Mouse (Mus musculus) thymus, adult 2 months (tissue): Measurements from ENCODE around the gene Arhgap22. TPM values are rescaled to one million over a fixed set of nuclear protein-coding genes. Genes with fewer than 3 reads are reported as not detected.
A peak's percentile ranks its signal among the peaks of the same experiment; 100 is the strongest.

ENCODE experiments used
- DNase-seq: peaks from one replicate; pipeline ENCODE4 v3.0.0; 2021
- H3K27ac ChIP-seq: fragments of 200-500 bp; 2 replicates; pipeline ENCODE4 v1.5.1; 2012; ENCODE audit warnings: low read length, control low read depth; ENCODE audit not compliant: control insufficient read depth, insufficient read depth
- H3K27me3 ChIP-seq: fragments of 200-500 bp; 2 replicates; pipeline ENCODE4 v1.6.1; 2012; ENCODE audit warnings: mild to moderate bottlenecking, low read length, moderate library complexity, mixed read lengths; ENCODE audit not compliant: control insufficient read depth, insufficient read depth
- H3K36me3 ChIP-seq: fragments of 200-500 bp; 2 replicates; pipeline ENCODE4 v1.6.1; 2012; ENCODE audit warnings: mild to moderate bottlenecking, low read length, moderate library complexity; ENCODE audit not compliant: control insufficient read depth, insufficient read depth
- H3K4me1 ChIP-seq: fragments of 200-500 bp; replicated peaks from 2 replicates; pipeline ENCODE4 v1.6.1; 2012; ENCODE audit warnings: low read length; ENCODE audit not compliant: control insufficient read depth, insufficient read depth
- H3K4me3 ChIP-seq: fragments of 200-500 bp; 2 replicates; pipeline ENCODE4 v1.5.1; 2012; ENCODE audit warnings: mild to moderate bottlenecking, low read length, control low read depth, moderate library complexity; ENCODE audit not compliant: control insufficient read depth, insufficient read depth
- CTCF ChIP-seq: fragments of 200-500 bp; IDR thresholded peaks from 2 replicates; pipeline ENCODE4 v1.5.1; 2012; ENCODE audit warnings: mild to moderate bottlenecking, control low read depth, low read length, moderate library complexity, borderline replicate concordance; ENCODE audit not compliant: control insufficient read depth, poor library complexity, insufficient read depth; ENCODE audit errors: extremely low read depth
- POLR2A ChIP-seq: fragments of 200-500 bp; IDR thresholded peaks from 2 replicates; pipeline ENCODE4 v1.6.1; 2012; ENCODE audit warnings: mild to moderate bottlenecking, low read length, control low read depth, moderate library complexity; ENCODE audit not compliant: control insufficient read depth, poor library complexity, insufficient read depth; ENCODE audit errors: extremely low read depth
- WGBS: fragments of 180-500 bp; shearing (Covaris S2); methylation state at CpG from one replicate; pipeline ENCODE4 v1.1.7; 2018; 5-methylcytosine and 5-hydroxymethylcytosine counted together
- polyA plus RNA-seq: library from polyadenylated mRNA; depleted of rRNA; stranded (reverse); fragments of >200 nt; gene quantifications from 2 replicates; pipeline ENCODE4 v1.2.3, GENCODE M21; 2012

Gene Arhgap22
- polyA plus RNA-seq, 1 experiment, result 16.2 TPM

GRCm38 (mm10) chr14:33310719-33311118, 96.9 kb downstream of the Arhgap22 start:
- H3K27ac ChIP-seq, result no peak overlapping the region
- H3K27me3 ChIP-seq, result no peaks in the 10 kb centered on the region
- TF ChIP-seq CTCF, result no peak
- no peak overlapping the region for H3K4me3 ChIP-seq
- 74% methylated on average over 4 of the region's 4 CpGs for WGBS
- H3K36me3 ChIP-seq, result no peaks in the 10 kb centered on the region
- H3K4me1 ChIP-seq, result no peaks in the 10 kb centered on the region
- DNase-seq, result no peak

GRCm38 (mm10) chr14:33312309-33312708, 98.5 kb downstream of the Arhgap22 start:
- TF ChIP-seq POLR2A (no peak), CTCF (no peak)
- Histone ChIP-seq H3K36me3 (no peaks in the 10 kb centered on the region), H3K27me3 (no peaks in the 10 kb centered on the region; the same call in 1 of the 2 replicates), H3K4me1 (no peaks in the 10 kb centered on the region), H3K27ac (no peak overlapping the region), H3K4me3 (no peak overlapping the region)
- WGBS, result 86% methylated on average over 4 of the region's 4 CpGs
- DNase-seq, result no peak

GRCm38 (mm10) chr14:33313624-33314023, 99.8 kb downstream of the Arhgap22 start:
- TF ChIP-seq CTCF, result peak; percentile 70; the same call in 1 of the 2 replicates
- TF ChIP-seq POLR2A, result no peak
- 1% methylated on average over 4 of the region's 4 CpGs for WGBS
- no peaks in the 10 kb centered on the region for H3K4me1 ChIP-seq
- no peak overlapping the region for H3K4me3 ChIP-seq
- H3K27ac ChIP-seq, result no peak overlapping the region
- no peaks in the 10 kb centered on the region; the same call in 1 of the 2 replicates for H3K27me3 ChIP-seq
- H3K36me3 ChIP-seq, result no peaks in the 10 kb centered on the region
- DNase-seq, result peak; percentile 55

GRCm38 (mm10) chr14:33314160-33314559, 100.3 kb downstream of the Arhgap22 start:
- Histone ChIP-seq H3K4me1 (no peaks in the 10 kb centered on the region), H3K27me3 (no peaks in the 10 kb centered on the region; the same call in 1 of the 2 replicates), H3K4me3 (no peak overlapping the region), H3K27ac (no peak overlapping the region), H3K36me3 (no peaks in the 10 kb centered on the region)
- 67% methylated on average over 7 of the region's 7 CpGs for WGBS
- TF ChIP-seq CTCF (no peak), POLR2A (no peak)
- DNase-seq, result no peak

GRCm38 (mm10) chr14:33315111-33315510, 101.3 kb downstream of the Arhgap22 start:
- no peak for TF ChIP-seq POLR2A
- Histone ChIP-seq H3K27ac (no peak overlapping the region), H3K4me3 (no peak overlapping the region), H3K4me1 (peaks cover 4% of the 10 kb centered on the region; the same call in 1 of the 2 replicates), H3K36me3 (no peaks in the 10 kb centered on the region), H3K27me3 (no peaks in the 10 kb centered on the region; the same call in 1 of the 2 replicates)
- DNase-seq, result no peak
- 84% methylated on average over 5 of the region's 5 CpGs for WGBS

- TF ChIP-seq CTCF (no peak), POLR2A (no peak)
- no peak for DNase-seq
- peaks cover 3% of the 10 kb centered on the region; the same call in 1 of the 2 replicates for H3K27me3 ChIP-seq
- 77% methylated on average over 4 of the region's 4 CpGs for WGBS
- no peaks in the 10 kb centered on the region for H3K36me3 ChIP-seq
- no peak overlapping the region for H3K4me3 ChIP-seq
- H3K27ac ChIP-seq, result no peak overlapping the region
- peaks cover 6% of the 10 kb centered on the region; the same call in 1 of the 2 replicates for H3K4me1 ChIP-seq
Observed at GRCm38 (mm10) chr14:33315771-33316170, 101.9 kb downstream of the Arhgap22 start.

- peaks cover 6% of the 10 kb centered on the region; the same call in 1 of the 2 replicates for H3K4me1 ChIP-seq
Observed at GRCm38 (mm10) chr14:33317946-33318345, 104.1 kb downstream of the Arhgap22 start.

More at GRCm38 (mm10) chr14:33317946-33318345, 104.1 kb downstream of the Arhgap22 start:
- no peak for TF ChIP-seq CTCF
- no peak for TF ChIP-seq POLR2A
- Histone ChIP-seq H3K4me3 (no peak overlapping the region), H3K27me3 (peaks cover 8% of the 10 kb centered on the region; the same call in 1 of the 2 replicates), H3K36me3 (no peaks in the 10 kb centered on the region), H3K27ac (no peak overlapping the region)
- DNase-seq, result no peak
- 36% methylated on average over 6 of the region's 6 CpGs for WGBS
